Mouse (Mus musculus) lung, embryonic 16.5 days (tissue): Measurements from ENCODE around the gene Rab19. TPM values are rescaled to one million over a fixed set of nuclear protein-coding genes. Genes with fewer than 3 reads are reported as not detected.
A peak's percentile ranks its signal among the peaks of the same experiment; 100 is the strongest.

Experiments
- ATAC-seq: fragments of 200-750 bp; cut with Nextera tagmentation; 2 replicates; pipeline ENCODE4 v1.8.0; 2017; ENCODE audit warnings: low read depth, mild to moderate bottlenecking, moderate library complexity
- H3K27ac ChIP-seq: fragments of 300-500 bp; sonication (generic); 2 replicates; pipeline ENCODE4 v1.5.1; 2014; ENCODE audit warnings: mild to moderate bottlenecking, control low read depth, low read length
- H3K27me3 ChIP-seq: fragments of 300-500 bp; sonication (generic); 2 replicates; pipeline ENCODE4 v1.6.1; 2014; ENCODE audit warnings: low read depth, low read length, mixed read lengths; ENCODE audit not compliant: control insufficient read depth, insufficient read depth
- H3K36me3 ChIP-seq: fragments of 300-500 bp; sonication (generic); 2 replicates; pipeline ENCODE4 v1.6.1; 2014; ENCODE audit warnings: low read length; ENCODE audit not compliant: control insufficient read depth, insufficient read depth
- H3K4me1 ChIP-seq: fragments of 300-500 bp; sonication (generic); replicated peaks from 2 replicates; pipeline ENCODE4 v1.6.1; 2014; ENCODE audit warnings: low read length, mixed read lengths; ENCODE audit not compliant: control insufficient read depth, insufficient read depth
- H3K4me2 ChIP-seq: fragments of 300-500 bp; sonication (generic); 2 replicates; pipeline ENCODE4 v1.6.1; 2014; ENCODE audit warnings: low read depth, low read length, control low read depth
- H3K4me3 ChIP-seq: fragments of 300-500 bp; sonication (generic); 2 replicates; pipeline ENCODE4 v1.5.1; 2014; ENCODE audit warnings: mild to moderate bottlenecking, low read length, control low read depth
- H3K9ac ChIP-seq: fragments of 300-500 bp; sonication (generic); 2 replicates; pipeline ENCODE4 v1.6.1; 2014; ENCODE audit warnings: low read length, control low read depth
- H3K9me3 ChIP-seq: fragments of 300-500 bp; sonication (generic); 2 replicates; pipeline ENCODE4 v1.6.1; 2016; ENCODE audit warnings: low read length; ENCODE audit not compliant: control insufficient read depth
- WGBS: fragments of 180-500 bp; shearing (Covaris S2); extraction: QIAGEN DNeasy Blood & Tissue Kit; methylation state at CpG from one replicate; pipeline ENCODE4 v1.1.7; 2014; 5-methylcytosine and 5-hydroxymethylcytosine counted together
- polyA plus RNA-seq: library from polyadenylated mRNA; unstranded; fragments of >200 nt; fragmentation: Nextera tagmentation; extraction: Ambion mirVana; gene quantifications from 2 replicates; pipeline ENCODE4 v1.2.1, GENCODE M21; 2015

Gene Rab19
- polyA plus RNA-seq = 5.6 and 6.6 TPM in 2 replicates

DNA sequence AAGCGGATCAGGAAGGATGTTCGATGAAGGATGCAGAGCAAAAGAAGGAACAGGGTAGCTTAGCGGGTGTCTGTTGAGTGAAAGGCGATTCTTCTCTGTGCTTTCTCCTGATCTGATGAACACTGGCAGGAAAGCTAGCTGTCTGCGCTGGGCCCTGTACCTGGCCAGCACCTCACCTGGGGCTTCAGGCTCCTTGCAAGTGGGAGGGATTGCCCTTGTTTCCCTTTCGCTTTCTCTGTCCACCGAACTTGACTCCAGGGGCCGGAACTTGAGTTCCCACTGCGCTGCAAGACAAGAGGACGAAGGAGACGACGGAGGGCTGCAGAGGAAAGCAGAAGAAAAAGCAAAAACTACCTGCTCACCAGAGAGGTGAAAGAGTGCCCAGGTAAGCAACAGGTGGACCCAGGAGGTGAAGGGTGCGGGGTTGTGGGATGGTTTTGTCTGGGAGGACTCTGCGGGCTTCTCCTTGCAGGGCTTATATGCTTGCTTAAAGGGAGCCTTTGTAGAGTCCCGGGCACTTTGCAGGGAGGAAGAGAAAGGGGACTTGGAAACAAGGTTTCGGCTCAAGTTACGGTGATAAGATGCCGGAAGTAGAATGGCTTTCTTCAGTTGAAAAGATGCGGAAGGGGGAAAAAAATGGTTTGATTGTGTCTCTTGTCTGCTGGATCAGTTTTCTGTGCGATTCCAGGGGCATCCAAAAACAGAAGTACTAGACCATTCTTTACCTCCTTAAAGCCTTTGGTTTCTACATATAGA is at the start of gene Rab19:
Gene Rab19, plus strand, starts transcription at position 51 of the 756 bp plus-strand sequence.
- Histone ChIP-seq H3K9ac (peak within 1 kb of the TSS; percentile 66), H3K4me2 (peak within 1 kb of the TSS; percentile 71)
- 6% methylated on average over 20 of the region's 20 CpGs for WGBS

DNA sequence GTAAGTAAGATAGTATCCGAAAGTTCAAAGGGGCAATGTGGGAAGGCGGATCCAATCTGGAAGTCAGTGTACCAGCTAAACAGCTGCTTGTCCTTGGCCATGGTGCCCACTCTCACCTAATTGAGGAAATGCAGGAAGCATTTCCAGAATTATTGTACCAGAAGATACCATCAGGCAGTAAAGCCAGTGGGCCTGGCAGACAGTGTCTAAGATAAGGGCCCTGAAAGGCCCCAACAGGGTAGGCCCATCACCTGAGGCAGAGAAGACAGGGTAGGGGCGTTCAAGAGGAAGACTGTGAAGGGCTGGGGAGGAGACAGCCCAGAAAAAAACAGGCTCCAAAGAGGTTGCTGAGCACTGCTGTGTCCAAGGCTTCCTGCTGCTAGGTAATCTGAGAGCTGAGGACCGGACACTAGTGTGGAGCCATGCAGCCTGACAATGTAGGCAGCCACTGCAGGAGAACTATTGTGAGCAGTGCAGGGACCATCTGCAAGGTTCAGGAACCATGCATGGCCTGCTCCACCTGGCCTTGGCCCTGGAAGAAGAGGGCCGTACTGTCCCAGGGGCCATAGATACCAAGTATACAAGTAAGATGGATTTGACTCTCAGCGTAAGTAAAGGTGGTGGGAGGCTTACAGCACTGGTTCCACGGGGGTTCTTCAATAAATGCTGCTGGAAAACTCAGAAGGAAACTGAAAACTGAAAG is 48.8 kb upstream of the Rab19 start:
- WGBS = 88% methylated on average over 7 of the region's 7 CpGs
- Histone ChIP-seq H3K36me3 (peaks cover 4% of the 10 kb centered on the region; the same call in 1 of the 2 replicates), H3K4me3 (no peak overlapping the region), H3K27ac (no peak overlapping the region), H3K27me3 (no peaks in the 10 kb centered on the region), H3K9me3 (no peaks in the 10 kb centered on the region), H3K4me1 (no peaks in the 10 kb centered on the region), H3K4me2 (no peak overlapping the region), H3K9ac (no peak overlapping the region)
- ATAC-seq = no peak

More for the DNA sequence above, at the start of gene Rab19:
- Histone ChIP-seq H3K36me3 (no peaks in the 10 kb centered on the region), H3K27ac (peak within 1 kb of the TSS; percentile 73), H3K27me3 (no peaks in the 10 kb centered on the region), H3K4me3 (peak within 1 kb of the TSS; percentile 52), H3K9me3 (no peaks in the 10 kb centered on the region), H3K4me1 (peaks cover 8% of the 10 kb centered on the region)
- peak; percentile 56; the same call in 1 of the 2 replicates for ATAC-seq

DNA sequence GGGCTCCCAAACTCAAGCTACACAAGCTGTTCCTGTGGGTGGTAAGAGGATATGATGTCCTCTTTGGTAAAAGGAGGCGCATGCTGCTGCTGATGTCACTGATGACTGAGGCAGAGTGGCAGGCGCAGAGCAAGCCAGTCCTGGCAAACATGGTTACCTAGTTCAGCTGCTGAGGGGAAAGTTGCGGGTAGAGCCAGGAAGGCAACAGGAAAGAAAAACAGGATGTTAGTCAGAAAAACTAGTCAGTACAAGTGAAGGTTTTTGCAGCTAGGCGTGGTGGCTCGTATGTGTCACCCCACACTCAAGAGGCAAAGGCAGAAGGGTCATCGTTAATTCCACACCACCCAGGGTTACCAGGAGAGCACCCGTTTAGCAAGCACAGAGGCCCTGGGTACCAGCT is 46.8 kb upstream of the Rab19 start:
- WGBS = 75% methylated on average over 7 of the region's 7 CpGs
- no peak overlapping the region for H3K4me3 ChIP-seq
- no peaks in the 10 kb centered on the region for H3K9me3 ChIP-seq
- H3K4me2 ChIP-seq = no peak overlapping the region
- H3K4me1 ChIP-seq = no peaks in the 10 kb centered on the region
- no peak overlapping the region for H3K27ac ChIP-seq
- H3K9ac ChIP-seq = no peak overlapping the region
- ATAC-seq = no peak
- no peaks in the 10 kb centered on the region for H3K27me3 ChIP-seq
- H3K36me3 ChIP-seq = peaks cover 4% of the 10 kb centered on the region; the same call in 1 of the 2 replicates

- no peak overlapping the region for H3K9ac ChIP-seq
- no peak overlapping the region for H3K4me3 ChIP-seq
- H3K36me3 ChIP-seq = peaks cover 4% of the 10 kb centered on the region; the same call in 1 of the 2 replicates
- no peak overlapping the region for H3K27ac ChIP-seq
- no peak overlapping the region for H3K4me2 ChIP-seq
- WGBS = 78% methylated on average over 3 of the region's 3 CpGs
- no peak for ATAC-seq
- no peaks in the 10 kb centered on the region for H3K27me3 ChIP-seq
- H3K9me3 ChIP-seq = no peaks in the 10 kb centered on the region
- no peaks in the 10 kb centered on the region for H3K4me1 ChIP-seq
These were observed 46.1 kb upstream of the Rab19 start for GRCm38 (mm10) chr6:39334873-39335272.

DNA sequence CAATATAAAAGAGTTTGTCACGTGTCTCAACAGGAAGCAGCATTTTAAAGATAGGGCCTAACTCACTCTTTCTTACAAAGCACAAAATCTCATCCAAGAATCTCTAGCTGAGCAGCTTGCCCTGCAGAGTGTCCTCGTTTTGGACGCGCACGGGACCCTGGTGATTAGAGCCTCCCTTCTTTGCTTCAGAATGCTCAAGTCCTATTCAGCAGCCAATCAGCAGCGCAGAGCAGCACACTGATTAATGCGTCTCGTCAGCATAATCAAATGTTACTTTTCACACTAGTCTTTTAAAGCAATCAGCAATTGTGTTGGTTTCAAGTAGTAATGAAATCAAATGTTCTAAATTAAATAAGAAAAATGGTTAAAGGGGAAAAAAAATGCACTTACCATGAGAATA is 42.6 kb upstream of the Rab19 start:
- H3K27me3 ChIP-seq = no peaks in the 10 kb centered on the region
- H3K4me2 ChIP-seq = no peak overlapping the region
- no peak overlapping the region for H3K27ac ChIP-seq
- 90% methylated on average over 8 of the region's 8 CpGs for WGBS
- H3K4me1 ChIP-seq = no peaks in the 10 kb centered on the region
- H3K9ac ChIP-seq = no peak overlapping the region
- H3K9me3 ChIP-seq = no peaks in the 10 kb centered on the region
- peaks cover 7% of the 10 kb centered on the region for H3K36me3 ChIP-seq
- no peak overlapping the region for H3K4me3 ChIP-seq
- ATAC-seq = no peak

DNA sequence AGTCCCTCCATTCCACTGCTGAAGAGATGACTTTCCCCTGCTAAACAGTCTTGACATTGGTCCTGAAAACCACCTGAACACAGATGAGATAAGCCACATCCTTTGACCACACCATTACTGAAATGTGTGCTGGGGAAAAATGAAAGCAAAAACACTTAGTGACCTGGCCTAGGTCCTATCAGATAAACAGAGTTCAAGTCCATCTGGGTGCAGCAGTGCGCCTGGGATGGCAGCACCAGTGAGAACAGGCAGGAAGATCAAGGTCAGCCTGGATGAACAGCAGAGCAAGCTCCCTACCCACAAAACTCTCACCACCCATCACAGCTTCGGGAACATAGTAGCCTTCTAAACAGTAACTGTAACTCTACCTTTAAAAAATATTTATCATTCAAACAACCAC is 39.2 kb upstream of the Rab19 start:
- Histone ChIP-seq H3K27ac (no peak overlapping the region), H3K9me3 (no peaks in the 10 kb centered on the region), H3K4me1 (no peaks in the 10 kb centered on the region), H3K27me3 (no peaks in the 10 kb centered on the region), H3K9ac (no peak overlapping the region), H3K4me3 (no peak overlapping the region), H3K36me3 (peaks cover 16% of the 10 kb centered on the region), H3K4me2 (no peak overlapping the region)
- ATAC-seq = no peak
- WGBS = 65% methylated on average over 2 of the region's 2 CpGs

- Histone ChIP-seq H3K4me2 (no peak overlapping the region), H3K27ac (no peak overlapping the region), H3K4me3 (no peak overlapping the region), H3K4me1 (no peaks in the 10 kb centered on the region), H3K27me3 (no peaks in the 10 kb centered on the region), H3K36me3 (peaks cover 13% of the 10 kb centered on the region), H3K9me3 (no peaks in the 10 kb centered on the region), H3K9ac (no peak overlapping the region)
- 18% methylated on average over 12 of the region's 12 CpGs for WGBS
- peak; percentile 76 for ATAC-seq
These were observed 37.0 kb upstream of the Rab19 start for GRCm38 (mm10) chr6:39344020-39344419.

GRCm38 (mm10) chr6:39345430-39345829 is 35.5 kb upstream of the Rab19 start:
- H3K27me3 ChIP-seq = no peaks in the 10 kb centered on the region
- H3K36me3 ChIP-seq = peaks cover 23% of the 10 kb centered on the region
- H3K4me3 ChIP-seq = no peak overlapping the region
- H3K9ac ChIP-seq = no peak overlapping the region
- no peaks in the 10 kb centered on the region for H3K9me3 ChIP-seq
- no peak overlapping the region for H3K27ac ChIP-seq
- ATAC-seq = no peak
- H3K4me1 ChIP-seq = no peaks in the 10 kb centered on the region
- 77% methylated on average over 7 of the region's 7 CpGs for WGBS
- no peak overlapping the region for H3K4me2 ChIP-seq

DNA sequence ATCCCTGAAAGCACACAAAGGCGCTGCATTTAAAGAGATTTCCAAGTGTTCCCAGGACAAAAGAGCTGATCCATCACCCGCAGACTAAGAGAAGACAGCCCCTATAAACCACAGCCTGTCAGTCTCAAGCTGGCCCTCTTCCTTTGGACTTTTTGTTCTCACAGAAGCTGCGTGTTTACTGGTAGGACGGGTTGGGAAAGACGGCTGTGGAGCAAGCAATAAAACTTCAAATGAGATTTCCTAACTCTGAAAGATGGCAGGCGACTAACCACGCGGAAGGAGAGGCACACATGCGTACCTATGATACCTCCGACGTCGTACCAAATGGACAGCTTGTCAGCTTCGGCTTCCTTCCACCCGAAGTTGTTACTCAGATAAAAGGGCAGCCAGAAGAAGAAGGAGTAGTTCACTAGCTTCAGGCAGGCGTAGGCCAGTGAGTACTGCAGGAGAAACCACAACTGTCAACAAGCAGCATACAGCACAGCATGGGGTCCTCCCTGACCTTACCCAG is 33.9 kb upstream of the Rab19 start:
- Histone ChIP-seq H3K36me3 (peaks cover 23% of the 10 kb centered on the region), H3K9me3 (no peaks in the 10 kb centered on the region), H3K27ac (no peak overlapping the region), H3K9ac (no peak overlapping the region), H3K27me3 (no peaks in the 10 kb centered on the region), H3K4me1 (no peaks in the 10 kb centered on the region), H3K4me2 (no peak overlapping the region), H3K4me3 (no peak overlapping the region)
- WGBS = 32% methylated on average over 15 of the region's 15 CpGs
- no peak for ATAC-seq
